Mouse (Mus musculus) megakaryocyte-erythroid progenitor cell, adult 5 weeks (primary cell): ENCODE measurements around the gene E030030I06Rik. TPM values are rescaled to one million over a fixed set of nuclear protein-coding genes. Genes with fewer than 3 reads are reported as not detected.

Experiments used
- polyA plus RNA-seq: library from polyadenylated mRNA; stranded (reverse); fragments of >175 nt; gene quantifications from 2 replicates; pipeline ENCODE4 v1.2.3, GENCODE M21; 2012

E030030I06Rik gene
- 8.5 and 11.8 TPM in 2 replicates for polyA plus RNA-seq

GRCm38 (mm10) chr10:22149073-22149690 lies at the start of gene E030030I06Rik:
Gene E030030I06Rik, minus strand, starts transcription at chr10:22149270.

GRCm38 (mm10) chr10:22158310-22158999 lies 9.4 kb upstream of the E030030I06Rik start, which contains the start of the genes Raet1e and H60b:
Gene Raet1e, plus strand, starts transcription at chr10:22158569.
Gene H60b, plus strand, starts transcription at chr10:22158586.

GRCm38 (mm10) chr10:22067979-22068378 lies 81.1 kb downstream of the E030030I06Rik start, which contains the start of gene 4930444G20Rik:
Gene 4930444G20Rik, minus strand, starts transcription at chr10:22068079.

Other genes starting within 250 kb of the E030030I06Rik start
- gene 4930444G20Rik, start 81.2 kb downstream of the E030030I06Rik start, polyA plus RNA-seq = not detected in 2 replicates
- 0.24 TPM in 1 of 2 replicates, not detected in the other for gene Raet1e, start 9.3 kb upstream of the E030030I06Rik start, polyA plus RNA-seq
- not detected in 2 replicates for gene H60b, start 9.3 kb upstream of the E030030I06Rik start, polyA plus RNA-seq
- gene Raet1d, start 211.3 kb upstream of the E030030I06Rik start, polyA plus RNA-seq = not detected in 2 replicates